Mouse (Mus musculus): Measurements from ENCODE around the gene Scube1.

Gene Scube1

DNA sequence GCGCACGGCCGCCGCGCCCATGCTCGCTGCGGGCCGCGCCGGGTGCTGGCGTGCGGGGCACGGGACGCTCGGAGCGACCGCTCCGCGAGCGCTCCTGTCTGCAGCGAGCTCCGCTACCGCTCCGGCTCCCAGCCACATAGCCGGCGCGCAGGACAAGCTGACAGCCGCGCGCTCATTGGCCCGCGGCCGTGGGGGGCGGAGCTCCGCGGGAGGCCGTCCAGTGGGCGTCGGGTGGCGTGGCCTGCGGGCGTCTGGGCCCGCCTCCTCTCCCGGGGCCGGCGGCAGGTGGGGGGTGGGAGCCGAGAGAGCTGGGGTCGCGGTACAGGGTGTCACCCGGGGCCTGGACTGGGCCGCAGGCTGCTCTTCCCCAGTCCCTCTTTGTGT lies at the start of gene Scube1:
Gene Scube1, minus strand, starts transcription at position 136 of the 384 bp plus-strand sequence.
- no peak for DNase-seq (ENCODE audit: low spot score)

- no peak for DNase-seq (ENCODE audit: low spot score)
These were observed 48.1 kb upstream of the Scube1 start for GRCm38 (mm10) chr15:83772953-83773352.

GRCm38 (mm10) chr15:83772460-83772859 lies 47.6 kb upstream of the Scube1 start:
- DNase-seq (ENCODE audit: low spot score) = peak; percentile 69

GRCm38 (mm10) chr15:83771346-83772053 lies 46.7 kb upstream of the Scube1 start:
- no peak for DNase-seq (ENCODE audit: low spot score)

DNA sequence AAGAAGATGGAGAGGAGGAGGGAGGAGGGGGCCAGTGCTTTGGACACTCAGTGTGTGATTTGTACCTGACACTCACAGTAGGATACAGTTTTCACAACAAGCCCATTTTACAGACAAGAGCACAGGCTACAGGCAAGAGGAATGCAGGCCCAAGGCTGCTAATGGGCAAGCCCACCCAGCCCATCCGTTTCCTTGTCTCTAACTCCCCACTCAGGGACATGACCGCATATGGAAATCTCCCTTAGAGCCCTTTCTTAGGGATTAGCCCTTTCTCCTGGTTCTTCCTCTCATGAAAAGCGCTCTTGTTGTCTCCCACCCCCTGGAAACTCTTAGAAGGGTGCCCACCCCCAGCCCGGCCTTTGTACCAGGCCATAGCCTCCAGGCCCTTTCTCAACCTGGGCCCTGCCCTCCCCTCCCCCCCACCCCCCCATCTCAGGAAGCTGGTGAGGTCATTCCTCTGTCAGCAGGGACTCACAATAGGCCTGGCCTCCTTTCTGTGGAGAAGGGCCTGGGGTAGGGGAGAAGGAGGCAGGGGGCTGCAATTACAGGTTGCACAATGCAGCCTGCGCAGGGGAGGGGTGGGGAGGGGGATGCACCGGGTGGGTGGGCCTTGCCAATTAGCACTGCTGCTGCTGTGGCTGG lies 40.7 kb upstream of the Scube1 start:
- DNase-seq (ENCODE audit: low spot score) = no peak

- DNase-seq (ENCODE audit: low spot score) = no peak
These were observed 36.7 kb upstream of the Scube1 start for GRCm38 (mm10) chr15:83761512-83761911.

DNA sequence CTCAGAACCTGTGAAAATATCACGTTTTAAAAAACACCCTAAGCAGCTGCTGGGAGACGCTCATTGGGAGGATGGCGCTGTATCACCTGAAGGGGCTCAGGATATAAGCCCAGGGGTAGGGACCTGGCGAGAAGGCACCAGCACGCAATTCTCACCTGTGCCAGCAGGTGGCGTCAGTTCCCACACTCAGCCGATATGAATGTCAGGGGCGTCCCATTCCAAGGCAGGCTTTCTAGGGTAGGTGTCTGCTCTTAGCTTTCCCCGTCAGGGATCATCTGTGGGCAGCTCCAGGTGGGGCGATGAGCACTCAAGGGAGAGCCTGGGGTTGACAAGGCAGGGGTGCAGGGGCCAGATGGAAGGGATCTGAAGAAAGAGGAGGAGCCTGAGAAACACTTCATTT lies 35.9 kb upstream of the Scube1 start:
- peak; percentile 65 for DNase-seq (ENCODE audit: low spot score)

DNA sequence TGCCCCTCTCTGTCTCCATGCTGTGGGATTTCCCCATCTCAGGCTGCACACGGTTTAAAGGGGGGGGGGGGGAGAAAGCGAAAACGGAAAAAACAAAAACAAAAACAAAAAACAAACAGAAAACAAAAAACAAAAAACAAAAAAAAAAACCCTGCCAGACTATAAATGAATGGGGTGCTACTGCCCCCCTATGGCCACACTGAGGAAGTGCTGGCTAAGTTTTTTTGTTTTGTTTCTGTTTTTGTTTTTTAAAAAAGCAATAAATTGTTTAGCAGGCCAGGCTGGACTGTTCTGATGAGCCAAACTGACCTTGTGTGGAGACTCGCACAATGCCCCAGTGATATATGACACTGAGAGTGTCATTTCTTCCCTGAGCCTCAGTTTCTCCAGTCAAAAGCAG lies 34.1 kb upstream of the Scube1 start:
- peak; percentile 56 for DNase-seq (ENCODE audit: low spot score)

DNA sequence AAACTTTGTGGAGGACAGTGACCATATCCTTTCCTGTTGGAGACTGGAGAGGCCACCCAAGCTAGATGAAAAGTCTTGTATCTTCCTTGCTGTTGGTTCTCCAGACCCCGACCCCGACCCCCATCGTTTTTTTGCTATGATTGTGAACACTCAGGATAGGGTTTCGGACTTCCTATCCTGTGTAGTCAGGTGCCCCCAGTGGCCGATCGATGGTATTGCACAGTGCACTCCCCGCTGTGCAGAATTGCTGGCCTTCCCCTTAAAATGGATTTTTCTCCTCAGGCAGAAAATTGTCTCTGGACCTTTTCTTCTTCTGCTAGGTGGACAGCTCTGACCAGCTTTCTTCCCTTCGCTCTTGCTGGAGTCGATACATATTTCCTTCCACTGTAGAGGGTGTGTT lies 31.9 kb upstream of the Scube1 start:
- DNase-seq (ENCODE audit: low spot score) = no peak

GRCm38 (mm10) chr15:83749436-83749835 lies 24.6 kb upstream of the Scube1 start:
- no peak for DNase-seq (ENCODE audit: low spot score)

GRCm38 (mm10) chr15:83748986-83749385 lies 24.2 kb upstream of the Scube1 start:
- DNase-seq (ENCODE audit: low spot score) = no peak

DNA sequence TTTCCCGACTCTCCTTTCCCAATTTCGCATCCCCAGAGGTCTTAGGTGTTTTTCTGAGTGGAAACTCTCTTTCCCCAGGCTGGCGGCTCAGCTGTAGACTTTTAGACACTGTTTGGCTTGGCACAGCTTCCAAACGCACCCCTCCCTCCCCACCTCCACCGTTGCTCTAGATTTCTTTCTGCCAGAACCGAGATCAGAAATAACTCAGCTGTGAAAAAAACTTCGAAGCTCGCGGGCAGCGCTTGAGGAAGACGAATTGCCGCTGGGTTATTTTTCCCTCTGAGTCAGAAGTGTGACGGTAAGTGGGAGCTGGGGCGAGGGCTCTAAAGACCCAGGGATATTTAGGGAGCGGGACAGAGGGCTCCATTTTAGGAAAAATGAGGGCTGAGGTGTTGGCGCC lies 21.5 kb upstream of the Scube1 start:
- DNase-seq (ENCODE audit: low spot score) = no peak

- no peak for DNase-seq (ENCODE audit: low spot score)
These were observed 17.2 kb upstream of the Scube1 start for GRCm38 (mm10) chr15:83742018-83742417.

GRCm38 (mm10) chr15:83740676-83741422 lies 16.0 kb upstream of the Scube1 start:
- no peak for DNase-seq (ENCODE audit: low spot score)

DNA sequence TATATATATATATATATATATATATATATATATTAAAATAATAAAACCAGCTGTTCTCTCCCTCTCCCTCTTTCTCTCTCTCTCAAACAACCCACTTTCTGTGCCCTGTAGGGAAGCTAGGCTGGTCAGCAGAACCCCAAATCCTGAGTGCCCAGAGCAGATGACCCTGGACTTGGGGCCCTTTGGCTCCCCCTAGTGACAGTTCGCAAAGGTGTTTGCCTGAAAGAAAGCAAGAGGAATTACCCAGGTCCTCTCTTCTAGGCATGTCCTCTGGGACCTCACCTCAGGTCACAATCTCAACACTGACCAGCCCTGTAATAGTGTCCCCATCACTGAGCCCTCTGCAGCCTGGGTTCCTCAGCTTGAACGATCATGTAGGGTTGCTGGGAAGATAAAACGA lies 2.8 kb upstream of the Scube1 start:
- peak; percentile 74 for DNase-seq (ENCODE audit: low spot score)

DNA sequence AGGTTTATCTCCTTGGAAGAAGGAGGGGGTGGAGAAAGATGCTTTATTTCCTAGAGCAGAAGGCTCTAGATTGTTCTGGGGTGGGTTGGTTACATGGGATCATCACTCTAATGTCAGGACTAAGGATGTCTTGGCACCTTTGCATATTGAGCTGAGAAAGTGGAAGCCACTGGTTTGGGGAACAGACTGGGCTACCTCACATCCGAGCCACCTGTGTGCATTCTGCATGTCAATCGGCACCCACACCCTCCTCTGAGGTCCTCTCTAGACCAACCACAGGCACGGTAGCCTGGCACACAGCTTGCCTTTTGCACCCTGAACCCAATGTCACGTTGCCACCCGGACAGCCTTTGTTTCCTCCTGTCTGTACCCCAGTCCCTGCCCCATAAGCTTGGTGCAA lies 1.9 kb upstream of the Scube1 start:
- DNase-seq (ENCODE audit: low spot score) = no peak

- DNase-seq (ENCODE audit: low spot score) = no peak
These were observed 857 bp upstream of the Scube1 start for GRCm38 (mm10) chr15:83725556-83726200.

DNA sequence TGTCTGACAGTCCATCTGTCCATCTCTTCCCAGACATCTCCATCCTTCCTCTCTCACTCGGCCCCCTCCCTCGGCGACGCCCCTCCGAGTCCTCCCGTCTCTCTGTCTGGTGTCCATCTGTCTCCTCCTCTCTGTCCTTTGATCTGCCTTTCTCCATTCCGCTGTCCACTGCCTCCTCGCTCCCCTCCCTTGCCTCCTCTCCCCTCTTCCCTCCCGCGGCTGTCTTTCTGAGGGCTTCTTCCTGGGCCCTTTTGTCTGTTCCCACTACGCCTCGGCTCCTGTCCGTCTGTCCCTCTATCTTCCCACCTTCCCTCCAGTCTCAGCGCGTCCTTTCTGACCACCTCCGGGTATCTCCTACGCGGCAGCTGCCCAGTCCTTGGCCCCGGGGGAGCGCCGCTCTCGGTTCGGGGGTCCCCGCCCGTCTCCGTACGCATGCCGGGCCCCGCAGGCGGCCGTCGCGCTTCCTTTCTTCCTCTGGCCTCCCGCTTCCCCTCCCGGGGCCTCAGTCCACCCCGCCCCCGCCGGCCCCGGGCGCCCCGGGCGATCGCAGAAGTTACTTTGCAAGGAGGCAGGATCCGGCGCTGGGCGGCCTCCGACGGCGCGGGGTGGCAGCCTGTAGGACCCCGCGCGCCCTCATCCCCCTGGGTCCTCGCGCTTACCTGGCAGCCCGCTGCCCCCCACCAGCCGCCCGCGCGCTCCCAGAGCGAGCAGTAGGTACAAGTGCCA lies 498 bp downstream of the Scube1 start:
- no peak for DNase-seq (ENCODE audit: low spot score)

DNA sequence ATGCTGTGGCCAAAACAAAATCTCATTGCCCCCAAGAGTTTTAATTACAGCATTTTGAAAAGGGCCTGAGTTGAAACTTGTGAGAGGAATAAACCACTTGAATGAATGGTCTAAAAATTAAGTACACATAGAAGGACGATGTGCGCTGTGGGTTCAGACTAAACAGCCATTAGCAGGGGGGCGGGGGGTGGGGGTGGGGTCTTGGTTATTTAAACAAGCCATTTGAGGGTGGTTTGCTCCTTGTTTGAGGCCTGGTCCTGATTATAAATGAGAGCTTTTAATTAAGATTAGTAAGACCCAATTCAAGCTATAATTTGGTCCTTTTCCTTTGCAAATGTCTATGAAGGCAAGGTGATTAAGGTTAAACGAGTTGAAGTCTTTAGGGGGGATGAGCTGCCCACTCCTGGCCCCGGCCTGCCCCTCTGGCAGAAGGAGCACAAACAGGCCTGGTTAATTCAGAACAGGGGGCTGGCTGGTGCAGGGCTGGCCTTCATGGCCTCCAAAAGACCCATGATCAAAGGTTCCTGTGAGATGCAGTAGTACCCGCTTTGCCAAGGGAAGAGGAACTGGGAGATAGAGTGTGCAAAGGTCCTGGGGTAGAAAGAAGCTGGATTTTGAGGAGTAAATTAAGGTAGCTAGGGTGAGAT lies 9.1 kb downstream of the Scube1 start:
- no peak for DNase-seq (ENCODE audit: low spot score)

DNA sequence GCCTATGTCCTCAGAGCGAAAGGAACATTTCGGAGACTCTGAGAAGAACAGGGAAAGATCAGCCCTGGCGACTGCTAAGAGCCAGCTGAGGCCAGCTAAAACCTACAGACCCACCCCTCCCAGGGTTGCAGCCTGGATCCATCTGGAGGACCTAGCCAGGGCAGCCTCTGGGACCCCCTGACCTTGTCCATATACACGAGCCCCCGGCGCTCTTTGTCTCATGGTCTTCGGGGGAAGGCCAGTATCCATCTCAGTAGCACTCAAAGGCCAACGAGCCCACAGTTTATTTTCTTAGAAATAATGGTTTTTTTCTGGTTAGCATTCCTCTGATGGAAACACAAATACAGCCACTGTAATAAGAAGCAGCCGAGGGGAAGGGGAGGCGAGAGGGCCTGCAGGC lies 12.0 kb downstream of the Scube1 start:
- no peak for DNase-seq (ENCODE audit: low spot score)

GRCm38 (mm10) chr15:83712361-83712760 lies 12.5 kb downstream of the Scube1 start:
- DNase-seq (ENCODE audit: low spot score) = no peak
